25 mouse cellular contexts compared by ENCODE assay signal in genomic region chr12:17106220-17106619, GRCm38 (mm10).
DNase-seq lines count a peak whose midpoint lies in the region; ATAC-seq and TF ChIP-seq lines count a peak whose summit lies in the region.
"Had no signal": no experiment of that assay in that cellular context is flagged by ENCODE, and none has a peak within 500 bp of the region (broad histone marks: within the 10 kb centered on the region; RNA-seq: fewer than 3 reads in every experiment).

No protein-coding gene starts in this region.

- no peak for ATAC-seq in CD4-positive, CD25-positive, alpha-beta regulatory T cell, adult 4 months
- ATAC-seq: activated CD4-positive, CD25-positive, alpha-beta regulatory T cell, adult 4 months; forebrain, embryonic 13.5 days; forebrain, embryonic 16.5 days; hindbrain, embryonic 16.5 days; intestine, embryonic 15.5 days had no signal

- in situ Hi-C loops in CH12.LX (cut with MboI; ENCODE audit: low pct_ligation_motif_present, low pct_unique_long_range_greater_than_20kb, low sequenced_read_pairs): no loop called here

- peaks cover under 1% of the 10 kb centered on the region for H3K27me3 ChIP-seq in CH12.LX (replicated peaks)
- H3K27me3 ChIP-seq: forebrain, embryonic 13.5 days; heart, embryonic 12.5 days; heart, embryonic 15.5 days; hindbrain, embryonic 13.5 days; intestine, embryonic 15.5 days had no signal

- no peak overlapping the region for H3K4me3 ChIP-seq in layer of hippocampus, adult 2 months
- no peak overlapping the region for H3K4me3 ChIP-seq in CH12.LX (replicated peaks in 1 of 3; ENCODE audit: low read depth in 2 of 3, low read length in 2 of 3, poor library complexity in 1 of 3)
- H3K4me3 ChIP-seq: forebrain, embryonic 10.5 days; forebrain, embryonic 13.5 days; heart, embryonic 12.5 days; heart, embryonic 15.5 days; hindbrain, embryonic 10.5 days; hindbrain, embryonic 13.5 days; intestine, embryonic 15.5 days had no signal

- peaks cover 15 to 34% of the 10 kb centered on the region in 2 experiments for H3K4me1 ChIP-seq in CH12.LX (ENCODE audit: control insufficient read depth in 1 of 2, insufficient read depth in 2 of 2)
- H3K4me1 ChIP-seq: forebrain, embryonic 10.5 days; forebrain, embryonic 13.5 days; heart, embryonic 15.5 days; hindbrain, embryonic 10.5 days; hindbrain, embryonic 13.5 days; intestine, embryonic 15.5 days had no signal

- no peak overlapping the region for H3K4me2 ChIP-seq in CH12.LX (ENCODE audit: insufficient read depth, low read depth, poor library complexity, severe bottlenecking)
- H3K4me2 ChIP-seq: forebrain, embryonic 13.5 days; heart, embryonic 12.5 days; heart, embryonic 15.5 days; hindbrain, embryonic 13.5 days; intestine, embryonic 15.5 days had no signal

- no peak overlapping the region for H3K9ac ChIP-seq in CH12.LX (ENCODE audit: insufficient read depth, low read depth)
- H3K9ac ChIP-seq: forebrain, embryonic 13.5 days; heart, embryonic 12.5 days; heart, embryonic 15.5 days; hindbrain, embryonic 13.5 days; intestine, embryonic 15.5 days had no signal

- peak; percentile 23; the same call in 1 of the 2 replicates for TF ChIP-seq CTCF in layer of hippocampus, adult 2 months (conservative IDR thresholded peaks at IDR 0.05)
- peak in 1 of 2 experiments; percentile 61; a peak in 2 of 4 replicates for TF ChIP-seq CTCF in CH12.LX (conservative IDR thresholded peaks at IDR 0.05 in 1 of 2, IDR thresholded peaks at IDR 0.05 in 1 of 2; ENCODE audit: low read depth in 2 of 2, low read length in 2 of 2)

- no peaks in the 10 kb centered on the region for H3K79me2 ChIP-seq in CH12.LX (replicated peaks; ENCODE audit: control insufficient read depth, extremely low read depth, insufficient read depth, poor library complexity, severe bottlenecking)

- no peaks in the 10 kb centered on the region for H3K36me3 ChIP-seq in CH12.LX (replicated peaks in 1 of 2; ENCODE audit: control insufficient read depth in 1 of 2, insufficient read depth in 1 of 2, low read length in 1 of 2)
- H3K36me3 ChIP-seq: forebrain, embryonic 10.5 days; heart, embryonic 12.5 days; heart, embryonic 15.5 days; hindbrain, embryonic 10.5 days; hindbrain, embryonic 13.5 days; intestine, embryonic 15.5 days had no signal

- DNase-seq in CD4-positive, CD25-positive, alpha-beta regulatory T cell, adult 2 months (ENCODE audit: low read depth, low spot score): peak; percentile 33
- DNase-seq in layer of hippocampus, adult 2 months (ENCODE audit: low spot score in 2 of 2): no peak
- no peak for DNase-seq in layer of hippocampus, adult 11-12 months (ENCODE audit: low spot score)
- no peak for DNase-seq in CH12.LX (ENCODE audit: extremely low read depth)
- no peak for DNase-seq in adrenal gland, postnatal 25 days
- DNase-seq: adrenal gland, adult 8-10 months; adrenal gland, postnatal 36 days; cerebellum, adult 18-20 months; cerebellum, adult 9-10 months; cerebellum, postnatal 14 days; gastrocnemius, postnatal 25 days; heart, adult 18-20 months; heart, postnatal 10 days; heart, postnatal 36 days had no signal

- H3K27ac ChIP-seq in layer of hippocampus, adult 2 months: no peak overlapping the region
- no peak overlapping the region for H3K27ac ChIP-seq in CH12.LX (ENCODE audit: insufficient read depth, low read depth)
- H3K27ac ChIP-seq: forebrain, embryonic 10.5 days; forebrain, embryonic 13.5 days; heart, embryonic 15.5 days; hindbrain, embryonic 10.5 days; hindbrain, embryonic 13.5 days; intestine, embryonic 15.5 days had no signal

- H3K9me3 ChIP-seq in CH12.LX (replicated peaks; ENCODE audit: low read length): peaks cover 3% of the 10 kb centered on the region
- H3K9me3 ChIP-seq: forebrain, embryonic 10.5 days; forebrain, embryonic 13.5 days; heart, embryonic 12.5 days; heart, embryonic 15.5 days; hindbrain, embryonic 10.5 days; hindbrain, embryonic 13.5 days; intestine, embryonic 15.5 days had no signal

- dilution Hi-C loops in CH12.LX (cut with MboI; ENCODE audit: extremely low pct_ligation_motif_present, extremely low pct_unique_long_range_greater_than_20kb, low sequenced_read_pairs): no loop called here

- TF ChIP-seq POLR2A in CH12.LX (IDR thresholded peaks at IDR 0.05; ENCODE audit: low read depth, low read length): no peak

- no peak for TF ChIP-seq EP300 in CH12.LX (IDR thresholded peaks at IDR 0.05; ENCODE audit: low read length)

- peak; percentile 54 for TF ChIP-seq RAD21 in CH12.LX (IDR thresholded peaks at IDR 0.05; ENCODE audit: low read depth, low read length)

TF ChIP-seq in CH12.LX, 34 proteins besides CTCF, POLR2A, EP300 and RAD21:
- TF ChIP-seq TCF12 (IDR thresholded peaks at IDR 0.05; ENCODE audit: low read depth, low read length): no peak
- no peak for TF ChIP-seq CHD1 (IDR thresholded peaks at IDR 0.05; ENCODE audit: low read depth, low read length)
- no peak for TF ChIP-seq E2F4 (IDR thresholded peaks at IDR 0.05; ENCODE audit: insufficient replicate concordance, low read depth, low read length)
- TF ChIP-seq UBTF (IDR thresholded peaks at IDR 0.05; ENCODE audit: low read depth, low read length): no peak
- no peak for TF ChIP-seq HCFC1 (IDR thresholded peaks at IDR 0.05; ENCODE audit: low read depth, low read length)
- peak; percentile 24; the same call in 1 of the 2 replicates for TF ChIP-seq SMC3 (IDR thresholded peaks at IDR 0.05; ENCODE audit: low read depth, low read length)
- TF ChIP-seq ELF1 (IDR thresholded peaks at IDR 0.05; ENCODE audit: low read depth, low read length): no peak
- TF ChIP-seq RCOR1 (conservative IDR thresholded peaks at IDR 0.05; ENCODE audit: low read depth, low read length): no peak
